Mouse (Mus musculus) heart, adult 11 months (tissue): ENCODE data around the gene Jarid2.

Experiments
- DNase-seq: peaks from one replicate; pipeline ENCODE4 v3.0.0; 2022

Gene Jarid2

DNA sequence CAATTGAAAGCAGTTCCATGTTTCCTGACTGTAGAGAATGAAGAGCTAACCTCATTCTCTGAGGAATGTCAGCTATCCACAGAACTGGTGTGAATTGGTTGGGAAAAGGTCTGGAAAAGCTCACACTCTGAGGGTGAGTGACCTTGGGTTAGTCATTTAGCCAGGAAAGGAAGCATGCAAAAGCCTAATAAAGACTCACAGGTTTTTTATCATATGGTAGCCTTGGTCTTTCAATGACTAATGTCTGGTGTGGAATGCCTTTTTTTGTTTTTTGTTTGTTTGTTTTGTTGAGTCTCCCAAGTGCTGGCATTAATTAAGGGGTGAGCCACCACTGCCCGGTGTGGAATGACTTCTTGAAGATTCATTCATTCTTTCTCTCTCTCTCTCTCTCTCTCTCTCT lies 55.3 kb downstream of the Jarid2 start:
- no peak for DNase-seq

- DNase-seq: peak; percentile 91
Observed at GRCm38 (mm10) chr13:44786291-44786690, 57.0 kb downstream of the Jarid2 start.

GRCm38 (mm10) chr13:44788352-44789125 lies 59.3 kb downstream of the Jarid2 start:
- DNase-seq: peak; percentile 66

DNA sequence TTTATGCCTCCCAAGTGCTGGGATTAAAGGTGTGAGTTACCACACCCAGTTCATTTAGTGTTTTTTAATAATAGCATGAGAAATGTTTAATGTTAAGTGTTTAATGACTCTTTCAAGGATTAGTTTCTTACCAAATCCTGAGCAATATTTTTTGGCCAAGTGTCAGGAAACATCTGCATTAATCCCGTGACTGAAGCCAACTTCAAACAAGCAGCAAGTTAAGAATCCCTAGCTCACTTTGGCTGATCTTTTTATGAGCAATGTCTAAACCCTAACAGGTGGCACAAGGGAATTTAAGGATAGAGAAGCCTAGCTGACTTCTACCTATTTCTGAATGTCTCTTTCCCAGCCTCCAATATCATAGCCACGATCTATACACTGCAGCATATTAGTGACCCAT lies 60.7 kb downstream of the Jarid2 start:
- peak; percentile 71 for DNase-seq

- DNase-seq: peak; percentile 44
Observed at GRCm38 (mm10) chr13:44792361-44792892, 63.2 kb downstream of the Jarid2 start.

- DNase-seq: peak; percentile 64
Observed at GRCm38 (mm10) chr13:44795891-44796290, 66.6 kb downstream of the Jarid2 start.

GRCm38 (mm10) chr13:44796775-44797174 lies 67.5 kb downstream of the Jarid2 start:
- DNase-seq: peak; percentile 89

- no peak for DNase-seq
Observed at GRCm38 (mm10) chr13:44798280-44798679, 69.0 kb downstream of the Jarid2 start.

- DNase-seq: peak; percentile 42
Observed at GRCm38 (mm10) chr13:44799166-44799565, 69.9 kb downstream of the Jarid2 start.

DNA sequence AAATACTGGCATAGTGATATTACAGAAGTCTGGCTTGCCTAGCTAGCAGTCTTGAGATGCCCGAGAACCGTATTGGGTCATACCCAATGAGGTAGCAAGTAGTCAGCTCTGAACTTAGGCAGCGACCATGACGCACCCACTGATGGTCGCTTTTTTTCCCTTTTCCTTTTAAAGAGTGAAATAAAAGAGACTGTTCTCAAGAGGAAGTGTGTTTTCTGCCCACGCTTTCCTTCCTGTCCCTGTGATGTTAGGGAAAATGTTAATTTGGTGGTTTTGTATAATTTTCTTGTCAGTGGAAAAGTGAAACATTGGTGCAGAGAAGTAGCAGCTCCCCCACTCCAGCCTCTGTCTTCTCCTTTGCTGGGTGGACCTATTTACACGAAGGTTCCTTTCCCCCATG lies 70.8 kb downstream of the Jarid2 start:
- DNase-seq: peak; percentile 94

DNA sequence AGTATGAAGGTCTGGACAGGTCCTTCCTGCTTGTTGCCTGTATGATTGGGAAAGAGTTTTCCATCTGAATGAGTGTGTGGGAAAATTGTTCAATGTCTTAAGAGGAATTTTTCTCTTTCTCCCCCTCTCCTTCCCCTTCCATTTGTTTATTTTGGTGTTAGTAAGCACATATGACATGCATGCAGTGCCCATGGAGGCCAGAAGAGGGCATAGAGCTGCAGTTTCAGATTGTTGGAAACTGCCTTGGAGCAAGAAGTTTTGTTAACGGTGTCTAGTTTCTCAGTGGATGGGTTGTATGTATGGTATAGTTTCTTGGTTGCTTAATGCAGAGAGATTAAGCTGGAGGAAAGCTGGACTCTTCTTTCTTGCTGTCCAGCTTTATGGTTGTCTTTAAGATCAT lies 75.6 kb downstream of the Jarid2 start:
- peak; percentile 83 for DNase-seq

GRCm38 (mm10) chr13:44808307-44808706 lies 79.0 kb downstream of the Jarid2 start:
- no peak for DNase-seq

DNA sequence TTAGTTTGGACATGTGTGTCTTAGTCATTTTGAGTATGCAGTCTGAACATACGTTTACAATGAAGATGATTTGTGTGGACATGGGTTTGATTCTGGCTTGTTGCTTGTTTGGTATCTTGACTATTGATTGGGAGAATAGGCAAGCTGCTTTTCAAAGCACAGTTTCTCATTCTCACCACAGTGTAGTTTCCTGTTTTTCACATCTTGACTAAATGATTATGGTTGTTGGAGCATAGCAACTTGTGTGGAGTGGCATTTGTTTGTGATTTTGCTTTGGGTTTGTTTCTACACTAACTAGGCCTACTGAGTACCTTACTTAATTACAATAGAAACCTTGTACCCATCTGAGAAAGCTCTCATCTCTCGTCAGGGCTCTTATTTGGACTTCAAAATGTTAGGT lies 81.7 kb downstream of the Jarid2 start:
- DNase-seq: peak; percentile 29

GRCm38 (mm10) chr13:44811601-44812000 lies 82.3 kb downstream of the Jarid2 start:
- DNase-seq: no peak

DNA sequence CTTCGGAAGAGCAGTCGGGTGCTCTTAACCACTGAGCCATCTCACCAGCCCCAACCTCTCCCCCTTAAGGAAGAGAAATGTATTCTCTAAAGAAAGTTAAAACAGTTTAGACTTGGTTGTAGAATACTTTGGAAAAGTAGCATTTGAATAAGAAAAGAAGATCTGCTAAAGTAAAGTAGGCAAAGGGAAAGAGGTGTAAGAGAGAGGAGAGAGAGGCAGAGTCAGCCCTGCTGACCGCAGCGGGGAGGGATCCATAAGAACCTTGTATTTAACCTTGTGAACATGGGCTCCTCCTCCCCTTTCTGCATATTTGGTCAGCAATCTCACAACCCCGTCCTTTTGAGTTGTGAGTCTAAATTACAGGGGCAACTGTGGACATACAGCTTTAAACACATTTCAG lies 83.1 kb downstream of the Jarid2 start:
- DNase-seq: peak; percentile 41

GRCm38 (mm10) chr13:44819400-44819799 lies 90.1 kb downstream of the Jarid2 start:
- DNase-seq: peak; percentile 96

DNA sequence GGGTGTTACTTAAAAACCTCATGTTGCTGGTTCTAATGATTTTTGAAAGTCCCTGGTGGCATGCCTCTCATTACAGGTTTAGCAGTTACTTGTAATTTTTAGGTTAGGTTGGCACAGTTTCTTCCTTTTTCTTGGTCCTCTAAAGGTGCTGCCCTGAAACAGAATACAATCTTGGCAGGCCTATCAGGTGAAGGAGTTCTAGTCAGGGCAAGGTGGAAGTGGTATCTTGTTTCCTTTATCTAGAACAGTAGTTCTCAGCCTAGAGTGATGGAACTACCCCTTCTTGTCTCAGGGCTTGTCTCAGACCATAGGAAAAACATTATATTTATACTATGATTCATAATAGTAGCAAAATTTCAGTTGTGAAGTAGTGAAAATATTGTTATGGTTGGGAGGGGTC lies 93.3 kb downstream of the Jarid2 start:
- DNase-seq: peak; percentile 21

- DNase-seq: peak; percentile 74
Observed at GRCm38 (mm10) chr13:44828903-44829302, 99.6 kb downstream of the Jarid2 start.

DNA sequence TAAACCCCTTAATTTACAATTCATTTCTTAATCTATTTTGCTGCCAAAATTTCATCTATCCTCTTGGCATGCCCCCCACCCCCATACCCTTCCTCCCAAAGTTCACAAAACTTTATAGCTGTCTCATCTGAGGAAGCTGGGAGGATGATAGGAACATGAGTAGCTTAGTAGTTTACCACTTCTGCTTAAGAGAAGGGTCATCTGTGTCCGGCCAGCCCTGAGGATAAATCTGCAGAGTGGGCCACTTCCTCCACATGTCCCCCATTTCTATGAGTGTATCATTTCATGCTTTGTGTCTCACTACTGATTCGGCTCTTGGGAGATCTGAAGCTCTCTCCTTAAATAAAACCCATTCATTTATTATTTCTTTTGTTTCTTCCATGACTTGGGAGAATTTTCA lies 102.8 kb downstream of the Jarid2 start:
- DNase-seq: peak; percentile 81

- DNase-seq: no peak
Observed at GRCm38 (mm10) chr13:44832866-44833265, 103.6 kb downstream of the Jarid2 start.

- peak; percentile 86 for DNase-seq
Observed at GRCm38 (mm10) chr13:44833353-44833752, 104.1 kb downstream of the Jarid2 start.

DNA sequence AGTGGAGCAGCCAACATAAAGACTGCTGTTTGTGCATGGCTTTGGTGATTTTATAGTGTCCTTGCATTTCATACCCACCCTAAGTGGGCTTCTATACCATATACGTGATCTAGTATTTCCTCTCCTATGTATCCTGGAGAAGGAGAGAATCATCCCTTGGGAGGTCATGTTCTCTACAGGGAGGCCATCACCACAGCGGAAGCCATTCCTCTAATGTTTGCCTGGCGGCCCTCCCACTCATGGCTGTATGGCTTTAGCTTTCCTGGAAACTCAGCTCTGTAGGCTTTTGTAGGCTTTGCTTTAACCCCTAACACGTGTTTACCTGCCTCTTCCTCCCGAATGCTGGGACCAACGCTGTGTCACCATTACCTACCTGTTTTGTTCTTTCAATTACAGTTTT lies 108.2 kb downstream of the Jarid2 start:
- peak; percentile 73 for DNase-seq

GRCm38 (mm10) chr13:44839866-44840835 lies 110.9 kb downstream of the Jarid2 start:
- DNase-seq: peak; percentile 99
